Mouse (Mus musculus): ENCODE results near the gene Cars2.

GRCm38 (mm10) chr8:11506802-11507201, 43.8 kb downstream of the Cars2 start:
- TF ChIP-seq POLR2A (IDR thresholded peaks at IDR 0.05; ENCODE audit: control insufficient read depth, extremely low read depth, insufficient read depth, low read length, poor library complexity), result no peak
- peak; percentile 86; the same call in 1 of the 2 replicates for TF ChIP-seq CTCF (IDR thresholded peaks at IDR 0.05; ENCODE audit: borderline replicate concordance, control insufficient read depth, extremely low read depth, insufficient read depth, low read length, poor library complexity)

All from thymus, adult 2 months (tissue).